ENCODE assay signal across 8 mouse cellular contexts in genomic region chr10:111420195-111420838, GRCm38 (mm10). TPM values are rescaled to one million over a fixed set of nuclear protein-coding genes. Genes with fewer than 3 reads are reported as not detected.
DNase-seq lines count a peak whose midpoint lies in the region; ATAC-seq lines count a peak whose summit lies in the region.

No protein-coding gene starts in this region.

- no peak overlapping the region for H3K4me3 ChIP-seq in liver, embryonic 12.5 days

- no peaks in the 10 kb centered on the region for H3K36me3 ChIP-seq in liver, embryonic 12.5 days

- H3K4me2 ChIP-seq in liver, embryonic 12.5 days, result peak overlapping the region; percentile 40

- peaks cover 38% of the 10 kb centered on the region for H3K4me1 ChIP-seq in liver, embryonic 12.5 days

- no peak overlapping the region for H3K9ac ChIP-seq in liver, embryonic 12.5 days

- 13% methylated on average over 7 of the region's 7 CpGs for WGBS in liver, embryonic 12.5 days (ENCODE audit: insufficient replicate concordance)

- H3K27ac ChIP-seq in liver, embryonic 12.5 days, result no peak overlapping the region

- no peaks in the 10 kb centered on the region for H3K27me3 ChIP-seq in liver, embryonic 12.5 days (replicated peaks)

- no peaks in the 10 kb centered on the region for H3K9me3 ChIP-seq in liver, embryonic 12.5 days (replicated peaks)

- ATAC-seq in cerebellum, adult (ENCODE audit: insufficient number of reproducible peaks, low FRiP score, low TSS enrichment), result no peak
- ATAC-seq in liver, embryonic 12.5 days, result no peak
- ATAC-seq in erythroblast, adult 5-6 weeks (replicated peaks; ENCODE audit: low FRiP score, poor library complexity, severe bottlenecking), result no peak

- DNase-seq in cerebellum, adult 8-10 months, result peak; percentile 3
- peak; percentile 29 for DNase-seq in lung, postnatal 36 days
- no peak for DNase-seq in lung, postnatal 25 days (ENCODE audit: low spot score)
- DNase-seq in spleen, adult 18-20 months, result no peak
- no peak for DNase-seq in spleen, postnatal 10 days (ENCODE audit: low spot score in 2 of 2)

RNA-seq across cellular contexts. Expression of gene Nap1l1, which starts 52.7 kb away (rescaled TPM):
- polyA plus RNA-seq in liver, embryonic 12.5 days (2016; fragmentation: Nextera tagmentation; extraction: Ambion mirVana), result 174 and 178 TPM in 2 replicates
- total RNA-seq in erythroblast, adult 5-6 weeks (2015; ENCODE audit: low replicate concordance), result 105 and 154 TPM in 2 replicates
- total RNA-seq in erythroblast, adult 5-6 weeks (2017; ENCODE audit: low replicate concordance), result 128 and 220 TPM in 2 replicates

Comparison
In these comparisons a context has a peak if more than half of its experiments do, and no peak if none do; other contexts are left out.
1. DNase-seq: peak in cerebellum, adult 8-10 months (single experiment) and lung, postnatal 36 days (single experiment); none in lung, postnatal 25 days (single experiment), spleen, adult 18-20 months (0 of 2) and spleen, postnatal 10 days (0 of 2).